Mouse (Mus musculus) bone marrow, adult 2 months (tissue): ENCODE measurements around the gene Sfswap.

ENCODE experiments used
- CTCF ChIP-seq: fragments of 200-500 bp; IDR thresholded peaks from 2 replicates; pipeline ENCODE4 v1.5.1; 2011; ENCODE audit warnings: low read length, control low read depth; ENCODE audit not compliant: control insufficient read depth, insufficient read depth
- POLR2A ChIP-seq: fragments of 200-500 bp; IDR thresholded peaks from 2 replicates; pipeline ENCODE4 v1.6.1; 2011; ENCODE audit warnings: low read depth, mild to moderate bottlenecking, control low read depth, low read length, borderline replicate concordance; ENCODE audit not compliant: control insufficient read depth

DNA sequence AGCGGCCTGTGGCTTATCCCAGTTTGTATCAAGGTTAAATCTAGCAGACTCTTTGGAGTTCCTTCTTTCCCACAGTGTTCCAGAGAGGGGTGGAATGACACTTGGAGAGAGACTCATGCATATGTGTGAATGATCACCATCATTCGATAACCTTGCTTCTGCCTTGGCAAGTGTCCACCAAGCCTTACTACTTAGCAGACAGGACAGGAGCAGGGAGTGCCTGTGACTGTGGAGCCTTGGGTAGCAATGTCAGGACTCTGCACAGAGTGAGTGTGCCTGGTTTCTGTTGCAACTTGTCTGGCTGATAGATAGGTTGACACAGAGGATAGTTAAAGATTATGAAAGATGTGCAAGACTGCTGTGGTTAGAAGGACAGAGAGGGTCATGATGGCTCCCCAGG, 18.6 kb downstream of the Sfswap start:
- TF ChIP-seq CTCF (no peak), POLR2A (no peak)
